Mouse (Mus musculus) liver, embryonic 15.5 days (tissue): ENCODE results near the gene Gm49354. TPM values are rescaled to one million over a fixed set of nuclear protein-coding genes. Genes with fewer than 3 reads are reported as not detected.

Experiments used
- ATAC-seq: fragments of 200-750 bp; cut with Nextera tagmentation; 2 replicates; pipeline ENCODE4 v1.8.0; 2017; ENCODE audit warnings: moderate number of reproducible peaks, mild to moderate bottlenecking, moderate library complexity; ENCODE audit not compliant: insufficient read depth
- H3K27ac ChIP-seq: fragments of 300-500 bp; sonication (generic); replicated peaks from 2 replicates; pipeline ENCODE4 v1.5.1; 2015; ENCODE audit warnings: mild to moderate bottlenecking, inconsistent platforms
- H3K27me3 ChIP-seq: fragments of 300-500 bp; sonication (generic); 2 replicates; pipeline ENCODE4 v1.6.1; 2015; ENCODE audit warnings: mild to moderate bottlenecking, inconsistent platforms
- H3K36me3 ChIP-seq: fragments of 300-500 bp; sonication (generic); replicated peaks from 2 replicates; pipeline ENCODE4 v1.6.1; 2015; ENCODE audit warnings: moderate library complexity, mild to moderate bottlenecking, inconsistent platforms
- H3K4me1 ChIP-seq: fragments of 300-500 bp; sonication (generic); replicated peaks from 2 replicates; pipeline ENCODE4 v1.6.1; 2015; ENCODE audit warnings: inconsistent platforms
- H3K4me2 ChIP-seq: fragments of 300-500 bp; sonication (generic); 2 replicates; pipeline ENCODE4 v1.6.1; 2015; ENCODE audit warnings: moderate library complexity, mild to moderate bottlenecking, inconsistent platforms
- H3K4me3 ChIP-seq: fragments of 300-500 bp; sonication (generic); replicated peaks from 2 replicates; pipeline ENCODE4 v1.5.1; 2015; ENCODE audit warnings: mild to moderate bottlenecking, inconsistent platforms
- H3K9ac ChIP-seq: fragments of 300-500 bp; sonication (generic); 2 replicates; pipeline ENCODE4 v1.6.1; 2015; ENCODE audit warnings: moderate library complexity, mild to moderate bottlenecking, inconsistent platforms
- H3K9me3 ChIP-seq: fragments of 300-500 bp; sonication (generic); replicated peaks from 2 replicates; pipeline ENCODE4 v1.6.1; 2016; ENCODE audit warnings: inconsistent platforms
- WGBS: fragments of 180-500 bp; shearing (Covaris S2); methylation state at CpG from one replicate; pipeline ENCODE4 v1.1.7; 2015; ENCODE audit warnings: mixed read lengths; ENCODE audit not compliant: insufficient replicate concordance; 5-methylcytosine and 5-hydroxymethylcytosine counted together
- polyA plus RNA-seq: library from polyadenylated mRNA; unstranded; fragments of >200 nt; fragmentation: Nextera tagmentation; extraction: Ambion mirVana; gene quantifications from 2 replicates; pipeline ENCODE4 v1.2.1, GENCODE M21; 2015

Gm49354 gene
- polyA plus RNA-seq, 1 experiment from 2014 or later, result not detected

GRCm38 (mm10) chr13:59766786-59767515 lies 15.1 kb downstream of the Gm49354 start:
- peaks cover 65% of the 10 kb centered on the region for H3K36me3 ChIP-seq

GRCm38 (mm10) chr13:59762791-59763190 lies 19.3 kb downstream of the Gm49354 start:
- WGBS, result 48% methylated on average over 7 of the region's 7 CpGs
- Histone ChIP-seq H3K27me3 (no peaks in the 10 kb centered on the region), H3K9ac (peak overlapping the region; percentile 34), H3K9me3 (no peaks in the 10 kb centered on the region), H3K27ac (peak overlapping the region; percentile 85), H3K36me3 (peaks cover 93% of the 10 kb centered on the region), H3K4me3 (0 out of 2 replicates have a peak overlapping the region, but pooled peaks have one; percentile 26), H3K4me2 (peak overlapping the region; percentile 57), H3K4me1 (peaks cover 77% of the 10 kb centered on the region)
- peak; percentile 81 for ATAC-seq

More at GRCm38 (mm10) chr13:59766786-59767515, 15.1 kb downstream of the Gm49354 start:
- peak overlapping the region; percentile 74 for H3K4me2 ChIP-seq
- H3K27me3 ChIP-seq, result no peaks in the 10 kb centered on the region
- H3K4me3 ChIP-seq, result peak overlapping the region; percentile 86
- peak overlapping the region; percentile 96 for H3K9ac ChIP-seq
- peak overlapping the region; percentile 100 for H3K27ac ChIP-seq
- H3K9me3 ChIP-seq, result no peaks in the 10 kb centered on the region
- ATAC-seq, result no peak
- 63% methylated on average over 11 of the region's 11 CpGs for WGBS
- H3K4me1 ChIP-seq, result peaks cover 75% of the 10 kb centered on the region

DNA sequence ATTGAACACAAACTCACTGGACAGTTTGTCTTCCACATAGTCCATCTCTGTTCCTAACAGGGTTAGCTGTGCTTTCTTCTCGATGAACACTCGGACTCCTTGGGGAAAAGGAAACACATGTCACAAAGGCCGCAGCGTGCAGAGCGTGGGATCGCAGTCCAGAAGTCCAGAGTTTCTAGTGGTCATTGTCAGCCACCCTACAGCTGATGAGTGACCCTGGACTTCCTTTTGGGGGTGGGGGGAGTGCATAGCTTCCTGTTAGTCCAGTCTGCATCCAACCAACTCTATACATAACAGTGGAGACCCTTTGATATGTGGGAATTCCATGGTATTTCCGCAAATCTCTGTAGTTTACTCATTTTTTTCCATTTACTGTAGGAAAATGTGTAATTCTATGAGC lies 25.1 kb downstream of the Gm49354 start:
- H3K27ac ChIP-seq, result no peak overlapping the region
- 92% methylated on average over 7 of the region's 7 CpGs for WGBS
- peak; percentile 45; the same call in 1 of the 2 replicates for ATAC-seq
- H3K36me3 ChIP-seq, result peaks cover 86% of the 10 kb centered on the region
- H3K4me2 ChIP-seq, result no peak overlapping the region
- H3K4me3 ChIP-seq, result no peak overlapping the region
- no peaks in the 10 kb centered on the region for H3K27me3 ChIP-seq
- H3K9ac ChIP-seq, result no peak overlapping the region
- H3K9me3 ChIP-seq, result no peaks in the 10 kb centered on the region
- peaks cover 25% of the 10 kb centered on the region for H3K4me1 ChIP-seq

- 67% methylated on average over 12 of the region's 12 CpGs for WGBS
- Histone ChIP-seq H3K4me2 (no peak overlapping the region), H3K4me1 (no peaks in the 10 kb centered on the region), H3K4me3 (no peak overlapping the region), H3K36me3 (peaks cover 26% of the 10 kb centered on the region), H3K9me3 (no peaks in the 10 kb centered on the region), H3K27me3 (peaks cover 21% of the 10 kb centered on the region; the same call in 1 of the 2 replicates), H3K9ac (no peak overlapping the region), H3K27ac (no peak overlapping the region)
- ATAC-seq, result no peak
Measured at GRCm38 (mm10) chr13:59750310-59750709, 31.7 kb downstream of the Gm49354 start.

DNA sequence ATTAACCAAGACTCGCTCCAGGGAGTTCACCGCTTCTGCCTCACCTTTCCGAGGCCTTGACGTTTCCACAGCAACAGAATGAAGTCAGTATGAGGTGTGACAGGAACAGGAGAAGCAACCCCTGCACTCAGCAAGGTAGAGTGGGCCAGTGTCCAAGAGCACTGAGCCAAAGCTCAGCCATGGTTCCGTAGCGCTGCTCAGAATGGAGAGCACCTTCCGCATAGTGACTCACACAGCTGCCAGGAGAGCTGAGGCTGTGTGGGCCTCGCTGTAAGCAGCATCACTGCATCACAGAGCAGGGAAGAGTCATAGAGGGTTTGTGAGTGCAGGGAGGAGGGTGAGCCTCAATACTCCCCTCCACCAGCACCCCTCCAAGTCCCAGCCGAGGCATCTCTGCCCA lies 35.3 kb downstream of the Gm49354 start, which contains the start of gene 1700014D04Rik:
TSS of gene 1700014D04Rik (minus strand) at position 42 of the 400 bp plus-strand sequence.
- ATAC-seq, result no peak; the same call in 1 of the 2 replicates
- Histone ChIP-seq H3K36me3 (no peaks in the 10 kb centered on the region), H3K4me3 (no peak within 1 kb of the TSS), H3K27me3 (peaks cover 21% of the 10 kb centered on the region; the same call in 1 of the 2 replicates), H3K4me1 (peaks cover 4% of the 10 kb centered on the region; the same call in 1 of the 2 replicates), H3K4me2 (no peak within 1 kb of the TSS), H3K9ac (no peak within 1 kb of the TSS), H3K27ac (no peak within 1 kb of the TSS), H3K9me3 (no peaks in the 10 kb centered on the region)
- 78% methylated on average over 9 of the region's 9 CpGs for WGBS

DNA sequence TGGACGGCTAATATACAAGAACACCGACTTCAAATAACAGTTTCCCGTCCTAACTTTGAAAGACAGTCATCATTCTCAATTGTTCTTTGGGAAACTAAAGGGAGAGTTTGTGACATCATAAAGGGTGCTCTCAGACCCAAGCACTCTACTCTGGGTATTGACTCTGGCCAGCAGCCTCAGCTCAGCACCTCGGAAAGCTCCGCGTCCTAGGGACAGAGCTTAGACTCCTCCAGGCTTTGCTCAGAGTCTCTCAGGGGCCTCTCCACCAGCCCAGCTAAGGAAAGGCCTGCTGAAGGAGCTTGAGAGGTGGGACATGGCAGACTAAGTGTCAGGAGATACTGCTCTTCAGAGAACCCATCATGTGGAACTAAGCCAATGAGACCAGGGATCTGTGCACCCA lies 35.9 kb downstream of the Gm49354 start:
- H3K4me2 ChIP-seq, result no peak overlapping the region
- no peak overlapping the region for H3K27ac ChIP-seq
- no peak overlapping the region for H3K9ac ChIP-seq
- no peak for ATAC-seq
- no peak overlapping the region for H3K4me3 ChIP-seq
- no peaks in the 10 kb centered on the region for H3K36me3 ChIP-seq
- 83% methylated on average over 6 of the region's 6 CpGs for WGBS
- H3K4me1 ChIP-seq, result peaks cover 10% of the 10 kb centered on the region
- H3K27me3 ChIP-seq, result peaks cover 21% of the 10 kb centered on the region; the same call in 1 of the 2 replicates
- H3K9me3 ChIP-seq, result no peaks in the 10 kb centered on the region

DNA sequence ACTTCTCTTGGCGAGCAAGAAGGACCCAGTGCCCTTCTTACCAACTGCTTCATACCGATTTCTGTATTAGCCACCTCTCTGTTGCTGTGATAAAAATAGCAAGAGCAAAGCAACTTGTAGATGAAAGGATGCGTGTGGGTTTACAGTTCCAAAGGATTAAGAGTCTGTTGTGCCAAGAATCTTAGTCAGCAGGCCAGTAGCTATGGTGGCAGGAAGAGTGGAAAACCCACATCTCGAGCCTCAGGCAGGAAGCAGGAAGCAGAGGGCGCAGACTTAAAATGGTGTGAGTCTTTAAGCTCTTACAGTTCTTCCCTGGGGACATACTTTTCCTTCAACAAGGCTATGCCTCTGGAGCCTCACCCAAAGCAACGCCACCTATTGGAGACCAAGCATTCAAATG lies 36.6 kb downstream of the Gm49354 start:
- H3K9ac ChIP-seq, result no peak overlapping the region
- peaks cover 17% of the 10 kb centered on the region; the same call in 1 of the 2 replicates for H3K27me3 ChIP-seq
- H3K27ac ChIP-seq, result no peak overlapping the region
- no peaks in the 10 kb centered on the region for H3K9me3 ChIP-seq
- H3K36me3 ChIP-seq, result no peaks in the 10 kb centered on the region
- peaks cover 16% of the 10 kb centered on the region for H3K4me1 ChIP-seq
- no peak for ATAC-seq
- 56% methylated on average over 6 of the region's 6 CpGs for WGBS
- H3K4me3 ChIP-seq, result no peak overlapping the region
- H3K4me2 ChIP-seq, result no peak overlapping the region

GRCm38 (mm10) chr13:59741697-59742096 lies 40.3 kb downstream of the Gm49354 start:
- no peak overlapping the region for H3K4me3 ChIP-seq
- H3K4me2 ChIP-seq, result no peak overlapping the region
- peaks cover 53% of the 10 kb centered on the region for H3K4me1 ChIP-seq
- 41% methylated on average over 10 of the region's 10 CpGs for WGBS
- H3K9ac ChIP-seq, result no peak overlapping the region
- H3K36me3 ChIP-seq, result no peaks in the 10 kb centered on the region
- 0 out of 2 replicates have a peak, but pooled peaks cover 3% of the 10 kb centered on the region for H3K27me3 ChIP-seq
- ATAC-seq, result no peak
- no peaks in the 10 kb centered on the region for H3K9me3 ChIP-seq
- 0 out of 2 replicates have a peak overlapping the region, but pooled peaks have one; percentile 10 for H3K27ac ChIP-seq

DNA sequence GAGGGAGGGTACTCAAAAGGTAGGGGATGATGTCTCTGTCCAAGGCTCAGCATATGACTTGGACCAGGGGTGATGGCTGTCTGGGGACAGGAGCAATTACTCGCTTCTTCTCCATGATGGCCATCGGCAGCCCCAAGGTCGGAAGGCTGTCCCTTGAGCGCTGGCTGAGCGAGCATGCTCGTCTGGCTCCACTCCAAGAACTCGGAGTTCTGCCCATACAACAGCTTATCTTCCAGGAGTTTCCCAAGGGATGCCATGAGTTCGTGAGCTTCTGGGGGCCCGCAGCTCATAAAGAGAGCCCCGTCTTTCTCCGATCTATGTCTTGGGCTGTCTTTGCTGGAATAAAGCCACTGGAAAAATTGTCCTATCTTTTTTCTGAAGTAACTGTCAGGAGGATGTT lies 40.9 kb downstream of the Gm49354 start:
- 80% methylated on average over 11 of the region's 11 CpGs for WGBS

DNA sequence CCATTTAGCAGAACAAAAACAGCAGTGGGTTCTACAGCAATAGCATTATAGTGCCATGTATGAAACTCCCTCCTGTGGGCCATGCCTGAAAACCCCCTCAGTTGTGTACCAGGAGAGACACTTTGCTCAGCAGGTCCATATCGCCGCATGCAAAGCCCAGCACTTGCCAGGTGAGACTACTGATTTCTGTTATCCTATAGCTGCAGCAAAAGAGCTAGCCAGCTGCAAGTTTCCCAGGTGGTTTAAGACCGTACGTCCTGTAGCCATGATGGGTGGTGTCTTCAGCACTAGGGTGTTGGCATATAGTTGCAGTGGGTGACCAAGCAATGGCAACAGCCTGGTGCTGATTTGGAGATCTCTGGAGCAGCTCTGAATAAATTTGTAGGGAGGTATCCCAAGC lies 42.6 kb downstream of the Gm49354 start:
- ATAC-seq, result peak; percentile 77
- Histone ChIP-seq H3K27me3 (no peaks in the 10 kb centered on the region), H3K4me1 (peaks cover 75% of the 10 kb centered on the region), H3K36me3 (no peaks in the 10 kb centered on the region), H3K4me2 (peak overlapping the region; percentile 66), H3K9me3 (no peaks in the 10 kb centered on the region), H3K9ac (peak overlapping the region; percentile 52), H3K4me3 (no peak overlapping the region), H3K27ac (peak overlapping the region; percentile 95)
- WGBS, result 33% methylated on average over 4 of the region's 4 CpGs

More for the DNA sequence above, 40.9 kb downstream of the Gm49354 start:
- no peak for ATAC-seq
- no peak overlapping the region for H3K9ac ChIP-seq
- H3K27me3 ChIP-seq, result no peaks in the 10 kb centered on the region
- no peaks in the 10 kb centered on the region for H3K9me3 ChIP-seq
- no peaks in the 10 kb centered on the region for H3K36me3 ChIP-seq
- H3K4me3 ChIP-seq, result no peak overlapping the region
- H3K4me2 ChIP-seq, result no peak overlapping the region
- H3K27ac ChIP-seq, result no peak overlapping the region
- H3K4me1 ChIP-seq, result peaks cover 58% of the 10 kb centered on the region

- H3K4me1 ChIP-seq, result peaks cover 85% of the 10 kb centered on the region
- peak overlapping the region; percentile 52 for H3K9ac ChIP-seq
- H3K27ac ChIP-seq, result peak overlapping the region; percentile 95
- H3K4me2 ChIP-seq, result peak overlapping the region; percentile 66
- 29% methylated on average over 2 of the region's 2 CpGs for WGBS
- peak overlapping the region; percentile 29 for H3K4me3 ChIP-seq
- no peaks in the 10 kb centered on the region for H3K27me3 ChIP-seq
- H3K9me3 ChIP-seq, result no peaks in the 10 kb centered on the region
- H3K36me3 ChIP-seq, result no peaks in the 10 kb centered on the region
- ATAC-seq, result peak; percentile 87
Measured at GRCm38 (mm10) chr13:59738455-59738854, 43.6 kb downstream of the Gm49354 start.
